Mouse (Mus musculus): ENCODE data around the gene Otud7b.

DNA sequence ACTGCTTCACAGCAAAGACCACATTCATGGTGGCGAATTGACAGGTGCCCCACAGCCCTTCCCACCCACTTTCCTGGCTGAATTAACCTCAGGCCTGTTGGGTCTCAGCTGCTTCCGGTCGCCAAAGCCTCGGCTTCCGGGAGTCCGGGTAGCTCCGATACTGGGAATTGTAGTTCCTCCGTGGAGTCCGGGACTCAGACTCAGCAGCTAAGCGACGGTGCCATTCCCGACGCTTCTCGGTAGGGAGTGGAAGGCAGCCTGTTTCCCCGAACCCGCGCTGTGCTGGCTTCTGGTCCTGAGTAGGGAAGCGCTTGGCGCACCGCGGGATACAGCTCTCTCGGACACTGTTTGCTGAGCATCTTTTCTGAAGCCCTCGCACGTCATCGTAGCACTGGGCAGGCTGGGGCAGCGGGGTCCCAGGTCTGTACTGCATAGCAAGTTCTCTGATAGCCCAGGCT, 46.6 kb upstream of the Otud7b start:
- TF ChIP-seq CTCF (IDR thresholded peaks at IDR 0.05; ENCODE audit: low read depth) (no peak), EP300 (IDR thresholded peaks at IDR 0.05; ENCODE audit: low read depth) (no peak)
